Mouse (Mus musculus) MEL (cell line): ENCODE measurements around the gene Rbm42. TPM values are rescaled to one million over a fixed set of nuclear protein-coding genes. Genes with fewer than 3 reads are reported as not detected.
A peak's percentile ranks its signal among the peaks of the same experiment; 100 is the strongest.

ENCODE experiments used
- DNase-seq: peaks from one replicate; pipeline ENCODE4 v3.0.0; 2011; ENCODE audit warnings: low read depth, low spot score
- H3K27ac ChIP-seq: 2 replicates; pipeline ENCODE4 v1.5.1; 2012; ENCODE audit warnings: low read depth, mild to moderate bottlenecking, control low read depth, low read length, moderate library complexity; ENCODE audit not compliant: control insufficient read depth
- H3K27me3 ChIP-seq, 2 experiments: fragments of 150-350 bp in 1 of 2; sonication (generic) in 1 of 2; 2 replicates each; pipeline ENCODE4 v1.6.1; 2012; ENCODE audit warnings: low read length in 2 of 2, mild to moderate bottlenecking in 2 of 2, improper control_type of control experiment in 1 of 2, moderate library complexity in 1 of 2; ENCODE audit not compliant: insufficient read depth in 2 of 2, control insufficient read depth in 1 of 2
- H3K36me3 ChIP-seq, 2 experiments: 2 replicates each; pipeline ENCODE4 v1.6.1; 2012 to 2014; ENCODE audit warnings: low read length in 2 of 2, improper control_type of control experiment in 1 of 2, inconsistent platforms in 1 of 2, mild to moderate bottlenecking in 1 of 2; ENCODE audit not compliant: insufficient read depth in 2 of 2, control insufficient read depth in 1 of 2
- H3K4me1 ChIP-seq, 2 experiments: fragments of 150-350 bp in 1 of 2; sonication (generic) in 1 of 2; 2 replicates each; pipeline ENCODE4 v1.6.1; 2012; ENCODE audit warnings: low read length in 2 of 2, improper control_type of control experiment in 1 of 2, mild to moderate bottlenecking in 1 of 2; ENCODE audit not compliant: insufficient read depth in 2 of 2, control insufficient read depth in 1 of 2
- H3K4me3 ChIP-seq, 2 experiments: fragments of 150-350 bp in 1 of 2; sonication (generic) in 1 of 2; 2 replicates each; pipeline ENCODE4 v1.5.1; 2012; ENCODE audit warnings: low read depth in 2 of 2, low read length in 2 of 2, mild to moderate bottlenecking in 2 of 2, moderate library complexity in 2 of 2, control low read depth in 1 of 2, improper control_type of control experiment in 1 of 2; ENCODE audit not compliant: control insufficient read depth in 1 of 2, insufficient read depth in 1 of 2
- H3K79me2 ChIP-seq: 2 replicates; pipeline ENCODE4 v1.6.1; 2012; ENCODE audit warnings: mild to moderate bottlenecking, low read length, moderate library complexity; ENCODE audit not compliant: control insufficient read depth, poor library complexity, insufficient read depth
- H3K9ac ChIP-seq: 2 replicates; pipeline ENCODE4 v1.6.1; 2012; ENCODE audit warnings: low read depth, mild to moderate bottlenecking, control low read depth, low read length, moderate library complexity; ENCODE audit not compliant: control insufficient read depth, poor library complexity, severe bottlenecking
- H3K9me3 ChIP-seq: fragments of 150-350 bp; sonication (generic); replicated peaks from 2 replicates; pipeline ENCODE4 v1.6.1; 2012; ENCODE audit warnings: mild to moderate bottlenecking, low read length, improper control_type of control experiment, moderate library complexity; ENCODE audit not compliant: insufficient read depth
- BHLHE40 ChIP-seq: IDR thresholded peaks from 2 replicates; pipeline ENCODE4 v1.6.1; 2012; ENCODE audit warnings: low read depth, mild to moderate bottlenecking, inconsistent platforms, low read length, improper control_type of control experiment, borderline replicate concordance
- CHD1 ChIP-seq: IDR thresholded peaks from 2 replicates; pipeline ENCODE4 v1.6.1; 2012; ENCODE audit warnings: low read depth, mild to moderate bottlenecking, inconsistent platforms, low read length, improper control_type of control experiment
- CHD2 ChIP-seq: IDR thresholded peaks from 2 replicates; pipeline ENCODE4 v1.6.1; 2011; ENCODE audit warnings: low read length, improper control_type of control experiment
- CTCF ChIP-seq, 3 experiments: IDR thresholded peaks in 2 of 3; conservative IDR thresholded peaks in 1 of 3; 2 replicates each; pipeline ENCODE4 v1.5.1; 2011 to 2012; ENCODE audit warnings: low read length in 3 of 3, low read depth in 2 of 3, mild to moderate bottlenecking in 2 of 3, improper control_type of control experiment in 1 of 3, inconsistent platforms in 1 of 3, mixed read lengths in 1 of 3, moderate library complexity in 1 of 3; ENCODE audit not compliant: control insufficient read depth in 1 of 3, insufficient read depth in 1 of 3, poor library complexity in 1 of 3, severe bottlenecking in 1 of 3
- GABPA ChIP-seq: IDR thresholded peaks from 2 replicates; pipeline ENCODE4 v1.6.1; 2012; ENCODE audit warnings: low read depth, mild to moderate bottlenecking, inconsistent platforms, low read length, improper control_type of control experiment, moderate library complexity
- HCFC1 ChIP-seq: IDR thresholded peaks from 2 replicates; pipeline ENCODE4 v1.6.1; 2012; ENCODE audit warnings: low read depth, mild to moderate bottlenecking, inconsistent platforms, low read length, improper control_type of control experiment, moderate library complexity
- JUND ChIP-seq: IDR thresholded peaks from 2 replicates; pipeline ENCODE4 v1.6.1; 2011; ENCODE audit warnings: low read depth, mild to moderate bottlenecking, improper control_type of control experiment, low read length
- MAX ChIP-seq: IDR thresholded peaks from 2 replicates; pipeline ENCODE4 v1.6.1; 2011; ENCODE audit warnings: low read length, improper control_type of control experiment
- MXI1 ChIP-seq: IDR thresholded peaks from 2 replicates; pipeline ENCODE4 v1.6.1; 2011; ENCODE audit warnings: mild to moderate bottlenecking, low read depth, low read length, improper control_type of control experiment
- MYB ChIP-seq: IDR thresholded peaks from 2 replicates; pipeline ENCODE4 v1.6.1; 2011; ENCODE audit warnings: mild to moderate bottlenecking, low read depth, low read length, improper control_type of control experiment
- NELFE ChIP-seq: IDR thresholded peaks from 2 replicates; pipeline ENCODE4 v1.6.1; 2011; ENCODE audit warnings: low read depth, low read length, improper control_type of control experiment
- POLR2A ChIP-seq, 2 experiments: IDR thresholded peaks; 2 replicates each; pipeline ENCODE4 v1.6.1; 2011 to 2012; ENCODE audit warnings: low read length in 2 of 2, mild to moderate bottlenecking in 2 of 2, control low read depth in 1 of 2, improper control_type of control experiment in 1 of 2, low read depth in 1 of 2, moderate library complexity in 1 of 2; ENCODE audit not compliant: control insufficient read depth in 1 of 2, insufficient read depth in 1 of 2, poor library complexity in 1 of 2
- POLR2AphosphoS2 ChIP-seq: IDR thresholded peaks from 2 replicates; pipeline ENCODE4 v1.6.1; 2011; ENCODE audit warnings: low read length, improper control_type of control experiment
- POLR2AphosphoS5 ChIP-seq: IDR thresholded peaks from 2 replicates; pipeline ENCODE4 v1.6.1; 2012; ENCODE audit warnings: low read depth, borderline replicate concordance, mild to moderate bottlenecking, inconsistent platforms, low read length, moderate library complexity, mixed read lengths
- RAD21 ChIP-seq: IDR thresholded peaks from 2 replicates; pipeline ENCODE4 v1.6.1; 2011; ENCODE audit warnings: mild to moderate bottlenecking, low read depth, low read length, improper control_type of control experiment
- RCOR1 ChIP-seq: IDR thresholded peaks from 2 replicates; pipeline ENCODE4 v1.6.1; 2012; ENCODE audit warnings: low read depth, mild to moderate bottlenecking, inconsistent platforms, low read length, improper control_type of control experiment
- SIN3A ChIP-seq: IDR thresholded peaks from 2 replicates; pipeline ENCODE4 v1.6.1; 2012; ENCODE audit warnings: low read length, improper control_type of control experiment, inconsistent platforms
- SMC3 ChIP-seq: IDR thresholded peaks from 2 replicates; pipeline ENCODE4 v1.6.1; 2011; ENCODE audit warnings: low read depth, low read length, improper control_type of control experiment
- TAL1 ChIP-seq: IDR thresholded peaks from 2 replicates; pipeline ENCODE4 v1.6.1; 2012; ENCODE audit warnings: mild to moderate bottlenecking, inconsistent platforms, low read length, moderate library complexity, mixed read lengths
- TBP ChIP-seq: IDR thresholded peaks from 2 replicates; pipeline ENCODE4 v1.8.0; 2011; ENCODE audit warnings: low read depth, low read length, improper control_type of control experiment
- TCF12 ChIP-seq: IDR thresholded peaks from 2 replicates; pipeline ENCODE4 v1.6.1; 2014; ENCODE audit warnings: low read depth, mild to moderate bottlenecking, inconsistent platforms, low read length, improper control_type of control experiment, moderate library complexity
- UBTF ChIP-seq: IDR thresholded peaks from 2 replicates; pipeline ENCODE4 v1.6.1; 2012; ENCODE audit warnings: low read depth, mild to moderate bottlenecking, inconsistent platforms, low read length, improper control_type of control experiment, moderate library complexity, borderline replicate concordance; ENCODE audit not compliant: insufficient read depth
- USF1 ChIP-seq: IDR thresholded peaks from 2 replicates; pipeline ENCODE4 v1.6.1; 2014; ENCODE audit warnings: low read depth, mild to moderate bottlenecking, inconsistent platforms, low read length, improper control_type of control experiment, moderate library complexity
- USF2 ChIP-seq, 2 experiments: IDR thresholded peaks; 2 replicates each; pipeline ENCODE4 v1.6.1; 2011 to 2012; ENCODE audit warnings: improper control_type of control experiment in 2 of 2, low read length in 2 of 2, borderline replicate concordance in 1 of 2, inconsistent platforms in 1 of 2, low read depth in 1 of 2, mild to moderate bottlenecking in 1 of 2; ENCODE audit not compliant: insufficient read depth in 1 of 2
- ZMIZ1 ChIP-seq: IDR thresholded peaks from 2 replicates; pipeline ENCODE4 v1.6.1; 2012; ENCODE audit warnings: low read depth, mild to moderate bottlenecking, inconsistent platforms, low read length, improper control_type of control experiment, moderate library complexity
- ZNF384 ChIP-seq: IDR thresholded peaks from 2 replicates; pipeline ENCODE4 v1.6.1; 2012; ENCODE audit warnings: low read depth, mild to moderate bottlenecking, inconsistent platforms, low read length, improper control_type of control experiment
- polyA plus RNA-seq, 2 experiments: library from polyadenylated mRNA; stranded (reverse) in 1 of 2; unstranded in 1 of 2; fragments of >175 nt in 1 of 2; fragments of >200 nt in 1 of 2; gene quantifications; 2 replicates each; pipeline versions ENCODE4 v1.2.1 to v1.2.4; 2012; ENCODE audit warnings: low replicate concordance in 2 of 2, low read depth in 1 of 2; ENCODE audit not compliant: insufficient read length in 2 of 2, insufficient read depth in 1 of 2, missing spikeins in 1 of 2
- total RNA-seq: library from RNA; depleted of rRNA; stranded (reverse); fragments of 300-350 nt; gene quantifications from 2 replicates; pipeline ENCODE4 v1.2.3, GENCODE M21; 2012

Rbm42 gene
- total and polyA plus RNA-seq, 3 experiments: 124 to 129 TPM; not detected in 1

DNA sequence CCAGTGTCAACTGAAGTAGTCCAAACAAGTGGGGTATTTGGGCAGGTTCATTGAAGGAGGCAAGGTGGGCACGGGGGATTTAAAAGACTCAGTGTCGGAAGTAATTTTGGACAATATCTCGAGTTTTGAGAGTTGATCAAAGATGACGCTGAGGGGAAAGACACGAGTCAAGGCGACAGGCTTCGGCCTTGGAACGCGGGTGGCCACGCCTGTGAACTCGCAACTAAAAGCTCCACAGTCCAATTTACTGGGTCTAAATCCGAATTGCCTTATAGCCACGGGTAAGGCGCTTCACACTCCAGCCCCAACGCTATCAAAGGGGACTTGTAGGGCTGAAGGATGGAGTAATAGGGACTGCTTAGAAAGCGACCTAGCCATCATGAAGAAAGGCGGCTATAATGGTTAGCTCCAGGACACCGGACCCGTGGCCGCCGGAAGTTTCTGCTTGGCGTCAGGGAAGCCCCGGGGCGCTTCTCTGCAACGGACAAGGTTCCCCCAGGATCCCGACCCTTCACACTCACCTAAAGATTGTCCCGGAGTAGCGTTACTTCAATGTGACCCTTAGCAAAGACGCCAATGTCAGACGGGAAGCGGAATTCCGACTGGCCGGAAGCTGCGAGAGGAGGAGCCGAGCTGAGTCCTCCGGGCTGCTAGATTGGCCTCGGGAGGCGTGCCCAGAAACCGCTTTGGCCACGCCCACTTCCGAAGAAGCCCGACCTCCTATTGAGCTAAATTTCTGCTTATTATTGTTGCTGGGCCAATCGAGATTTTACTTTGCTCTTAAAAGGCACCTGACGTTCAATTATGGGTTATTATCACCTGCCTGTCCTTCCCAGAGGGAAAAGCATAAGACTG, 24.4 kb downstream of the Rbm42 start, which contains the start of gene Cox6b1 (continued):
- TF ChIP-seq CHD1 (no peak), POLR2A (IDR thresholded peaks at IDR 0.05; ENCODE audit: control insufficient read depth in 1 of 2, insufficient read depth in 1 of 2, low read depth in 1 of 2, low read length in 2 of 2, poor library complexity in 1 of 2) (peak; percentile 80 to 93; a peak in 3 of 4 replicates), MXI1 (peak; percentile 64; the same call in 1 of the 2 replicates), ZMIZ1 (peak; percentile 71; the same call in 1 of the 2 replicates), HCFC1 (peak; percentile 93), ZNF384 (no peak), CTCF (IDR thresholded peaks at IDR 0.05 in 2 of 3, conservative IDR thresholded peaks at IDR 0.05 in 1 of 3; ENCODE audit: control insufficient read depth in 1 of 3, insufficient read depth in 1 of 3, low read depth in 2 of 3, low read length in 3 of 3, poor library complexity in 1 of 3, severe bottlenecking in 1 of 3) (no peak), TBP (peak; percentile 83), MYB (no peak), GABPA (peak; percentile 58; the same call in 1 of the 2 replicates), RCOR1 (no peak), POLR2AphosphoS2 (peak; percentile 93), BHLHE40 (no peak)

GRCm38 (mm10) chr7:30619202-30619601, 30.9 kb downstream of the Rbm42 start:
- Histone ChIP-seq H3K4me1 (peaks cover 0 to 3% of the 10 kb centered on the region in 2 experiments; a peak in 2 of 4 replicates), H3K79me2 (peaks cover 3% of the 10 kb centered on the region), H3K9ac (no peak overlapping the region), H3K27me3 (no peaks in the 10 kb centered on the region), H3K27ac (no peak overlapping the region), H3K4me3 (no peak overlapping the region), H3K9me3 (no peaks in the 10 kb centered on the region), H3K36me3 (peaks cover 5 to 14% of the 10 kb centered on the region in 2 experiments)
- peak; percentile 28 for DNase-seq
- TF ChIP-seq CTCF (IDR thresholded peaks at IDR 0.05 in 2 of 3, conservative IDR thresholded peaks at IDR 0.05 in 1 of 3; ENCODE audit: control insufficient read depth in 1 of 3, insufficient read depth in 1 of 3, low read depth in 2 of 3, low read length in 3 of 3, poor library complexity in 1 of 3, severe bottlenecking in 1 of 3): peak in 2 of 3 experiments; percentile 8 to 23; a peak in 2 of 6 replicates
- no peak for TF ChIP-seq CHD1

- no peaks in the 10 kb centered on the region for H3K9me3 ChIP-seq
- H3K36me3 ChIP-seq: peaks cover 4 to 12% of the 10 kb centered on the region in 2 experiments
- H3K79me2 ChIP-seq: peaks cover 3% of the 10 kb centered on the region; the same call in 1 of the 2 replicates
- no peak for TF ChIP-seq USF1
- TF ChIP-seq JUND: no peak
- no peak for TF ChIP-seq ZMIZ1
- no peak for TF ChIP-seq MXI1
- TF ChIP-seq RAD21: no peak
- no peak for TF ChIP-seq MAX
- TF ChIP-seq SIN3A: no peak
- TF ChIP-seq TCF12: no peak
- no peak for TF ChIP-seq USF2 (IDR thresholded peaks at IDR 0.05; ENCODE audit: borderline replicate concordance in 1 of 2, insufficient read depth in 1 of 2, low read depth in 1 of 2, low read length in 2 of 2)
- no peak for TF ChIP-seq UBTF
- TF ChIP-seq POLR2AphosphoS5: no peak
- TF ChIP-seq CHD2: no peak
- TF ChIP-seq NELFE: no peak
- TF ChIP-seq SMC3: no peak
- no peak for TF ChIP-seq GABPA
- TF ChIP-seq TAL1: no peak
- TF ChIP-seq, all 39 proteins: peak for 0
- peaks cover 0 to 3% of the 10 kb centered on the region in 2 experiments; a peak in 2 of 4 replicates for H3K4me1 ChIP-seq
- no peak for DNase-seq
- H3K4me3 ChIP-seq: no peak overlapping the region
- no peaks in the 10 kb centered on the region for H3K27me3 ChIP-seq
- H3K9ac ChIP-seq: no peak overlapping the region
- H3K27ac ChIP-seq: no peak overlapping the region
Observed at GRCm38 (mm10) chr7:30618658-30619057, 31.5 kb downstream of the Rbm42 start.
